Mouse (Mus musculus): ENCODE results near the gene Ddx42.
"Not testable (repeated sequence)": the region's sequence is repeated elsewhere in the genome, so short reads cannot be mapped to it uniquely, and the experiment has no call there.

GRCm38 (mm10) chr11:106233978-106234377, 17.3 kb downstream of the Ddx42 start:
- TF ChIP-seq CTCF (IDR thresholded peaks at IDR 0.05; ENCODE audit: control insufficient read depth, insufficient read depth, low read length); POLR2A (IDR thresholded peaks at IDR 0.05; ENCODE audit: borderline replicate concordance, control insufficient read depth, low read depth, low read length): not testable (repeated sequence)

Data from bone marrow, adult 2 months (tissue).